Mouse (Mus musculus) retina, postnatal 1 day (tissue): Measurements from ENCODE around the gene Spam1.

Source experiments
- DNase-seq: peaks from one replicate; pipeline ENCODE4 v3.0.0-alpha.2; 2012

The Spam1 gene

DNA sequence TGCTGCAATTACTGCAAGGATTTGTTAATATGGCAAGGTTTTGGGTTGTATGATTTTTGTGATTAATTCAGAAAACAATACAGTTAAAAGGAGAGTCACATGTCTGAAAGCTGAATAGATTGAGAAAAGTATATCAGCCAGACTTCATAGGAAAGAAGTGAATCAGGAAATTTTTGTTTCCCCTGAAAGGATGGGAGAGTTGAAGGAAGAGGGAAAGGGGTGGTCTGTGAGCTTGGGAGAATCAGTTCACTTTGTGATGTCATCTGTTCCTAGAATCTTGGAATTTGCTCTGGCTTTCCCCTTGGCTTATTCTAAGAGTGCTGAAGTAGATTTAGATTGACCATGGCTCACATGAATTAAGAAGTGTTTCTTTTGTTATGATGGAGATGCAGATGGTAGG lies at the start of gene Spam1:
TSS of gene Spam1 (plus strand) at position 301 of the 400 bp plus-strand sequence.
- no peak for DNase-seq

DNA sequence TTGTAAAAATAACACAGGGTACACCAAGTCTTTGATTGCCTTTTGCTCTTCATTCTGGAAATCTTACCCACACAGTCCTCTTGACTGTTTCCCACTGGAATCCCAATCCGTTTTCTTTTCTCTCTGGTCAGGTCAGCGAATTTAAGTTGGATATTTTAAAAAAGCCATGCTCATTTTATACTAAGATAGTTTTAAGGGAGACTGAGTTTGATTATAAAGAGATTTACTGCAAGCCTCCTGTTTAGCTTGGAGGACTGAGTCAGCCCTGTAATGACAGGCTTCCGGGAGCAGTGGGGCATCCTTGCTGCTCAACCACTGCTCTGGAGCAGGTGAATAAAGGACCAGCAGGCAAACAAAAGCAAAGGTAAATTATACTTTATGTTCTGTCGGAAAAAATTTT lies 43.0 kb upstream of the Spam1 start, which contains the start of gene Hyal4:
TSS of gene Hyal4 (plus strand) at position 301 of the 400 bp plus-strand sequence.
- DNase-seq = no peak

DNA sequence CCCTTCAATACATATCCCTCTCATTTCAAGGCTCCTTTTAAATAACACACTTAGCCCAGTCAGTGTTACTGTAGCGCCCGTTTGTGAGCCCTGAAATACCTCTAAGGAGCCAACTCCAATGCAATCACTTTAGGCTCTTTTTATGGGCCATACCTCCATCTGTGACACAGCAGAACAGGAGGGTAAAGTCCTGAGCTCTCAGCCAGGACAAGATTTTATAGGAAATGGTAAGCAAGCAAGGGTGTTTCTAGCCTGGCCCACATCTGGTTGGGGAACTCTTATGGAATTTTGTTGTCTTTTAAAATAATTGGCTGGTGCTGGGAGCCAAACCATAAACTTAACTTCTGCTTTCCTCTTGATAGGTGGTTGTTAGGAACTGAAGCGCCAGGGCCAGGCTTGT lies 31.7 kb upstream of the Spam1 start:
- no peak for DNase-seq

DNA sequence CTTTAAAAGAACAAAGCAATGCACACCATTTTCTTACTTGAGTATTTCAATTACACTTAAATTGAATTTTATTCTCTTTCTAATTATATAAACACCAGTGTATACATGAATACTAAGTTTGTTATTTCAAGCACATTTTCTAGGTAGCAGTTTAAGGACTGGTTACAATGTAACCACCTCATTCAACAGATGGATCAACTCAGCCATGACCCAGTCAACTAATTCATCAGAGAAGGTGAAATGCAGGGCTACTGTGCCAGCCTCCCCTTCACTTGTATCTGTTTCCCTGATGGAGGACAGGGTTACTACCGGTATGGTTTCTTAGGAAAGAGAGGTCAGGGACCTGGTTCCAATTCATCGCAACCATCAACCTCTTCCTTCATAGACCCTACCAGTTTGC lies 24.7 kb upstream of the Spam1 start:
- no peak for DNase-seq

DNA sequence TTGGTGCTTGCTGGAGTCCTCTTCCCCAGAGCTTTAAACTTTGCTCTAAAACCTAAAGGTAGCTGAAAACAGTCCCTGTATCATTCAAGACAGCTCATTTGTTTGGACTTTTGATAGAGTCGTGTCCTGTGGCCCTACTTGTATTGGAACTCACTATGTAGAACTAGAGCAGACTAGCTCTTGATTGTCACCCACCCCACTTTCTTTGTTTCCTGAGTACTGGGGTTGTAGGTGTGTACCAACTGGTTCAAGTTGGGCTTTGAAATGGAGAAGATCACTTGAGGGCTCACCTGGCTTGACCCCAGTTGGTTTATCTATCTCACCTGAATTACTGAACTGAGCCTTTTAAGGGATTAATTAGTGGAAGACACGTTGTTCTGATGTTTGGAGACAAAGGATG lies 11.8 kb upstream of the Spam1 start:
- no peak for DNase-seq

DNA sequence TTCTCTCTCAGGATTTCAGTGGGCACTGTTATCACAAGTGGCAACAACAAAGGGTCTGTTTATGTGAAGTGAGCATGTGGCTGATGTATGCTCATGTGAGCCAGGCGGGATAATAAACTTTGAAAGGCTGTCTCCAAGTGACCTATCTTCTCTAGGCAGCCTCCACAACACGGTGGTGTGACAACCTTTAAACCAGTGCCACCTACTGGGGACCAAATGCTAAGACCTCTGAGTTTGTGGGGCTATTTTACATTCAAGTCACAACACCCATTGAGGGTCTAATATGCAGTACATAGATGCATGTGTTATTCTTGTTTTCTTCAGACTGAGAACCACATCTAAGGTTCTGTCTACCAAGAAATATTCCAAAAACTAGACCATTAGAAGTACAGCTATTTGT lies 31.1 kb downstream of the Spam1 start:
- peak; percentile 12 for DNase-seq
